Mouse (Mus musculus) MEL (cell line): Measurements from ENCODE around the gene Mrpl30. TPM values are rescaled to one million over a fixed set of nuclear protein-coding genes. Genes with fewer than 3 reads are reported as not detected.
A peak's percentile ranks its signal among the peaks of the same experiment; 100 is the strongest.

Experiments used
- DNase-seq: peaks from one replicate; pipeline ENCODE4 v3.0.0; 2011; ENCODE audit warnings: low read depth, low spot score
- H3K27ac ChIP-seq: 2 replicates; pipeline ENCODE4 v1.5.1; 2012; ENCODE audit warnings: low read depth, mild to moderate bottlenecking, control low read depth, low read length, moderate library complexity; ENCODE audit not compliant: control insufficient read depth
- H3K27me3 ChIP-seq, 2 experiments: fragments of 150-350 bp in 1 of 2; sonication (generic) in 1 of 2; 2 replicates each; pipeline ENCODE4 v1.6.1; 2012; ENCODE audit warnings: low read length in 2 of 2, mild to moderate bottlenecking in 2 of 2, improper control_type of control experiment in 1 of 2, moderate library complexity in 1 of 2; ENCODE audit not compliant: insufficient read depth in 2 of 2, control insufficient read depth in 1 of 2
- H3K36me3 ChIP-seq, 2 experiments: 2 replicates each; pipeline ENCODE4 v1.6.1; 2012 to 2014; ENCODE audit warnings: low read length in 2 of 2, improper control_type of control experiment in 1 of 2, inconsistent platforms in 1 of 2, mild to moderate bottlenecking in 1 of 2; ENCODE audit not compliant: insufficient read depth in 2 of 2, control insufficient read depth in 1 of 2
- H3K4me1 ChIP-seq, 2 experiments: fragments of 150-350 bp in 1 of 2; sonication (generic) in 1 of 2; 2 replicates each; pipeline ENCODE4 v1.6.1; 2012; ENCODE audit warnings: low read length in 2 of 2, improper control_type of control experiment in 1 of 2, mild to moderate bottlenecking in 1 of 2; ENCODE audit not compliant: insufficient read depth in 2 of 2, control insufficient read depth in 1 of 2
- H3K4me3 ChIP-seq, 2 experiments: fragments of 150-350 bp in 1 of 2; sonication (generic) in 1 of 2; 2 replicates each; pipeline ENCODE4 v1.5.1; 2012; ENCODE audit warnings: low read depth in 2 of 2, low read length in 2 of 2, mild to moderate bottlenecking in 2 of 2, moderate library complexity in 2 of 2, control low read depth in 1 of 2, improper control_type of control experiment in 1 of 2; ENCODE audit not compliant: control insufficient read depth in 1 of 2, insufficient read depth in 1 of 2
- H3K79me2 ChIP-seq: 2 replicates; pipeline ENCODE4 v1.6.1; 2012; ENCODE audit warnings: mild to moderate bottlenecking, low read length, moderate library complexity; ENCODE audit not compliant: control insufficient read depth, poor library complexity, insufficient read depth
- H3K9ac ChIP-seq: 2 replicates; pipeline ENCODE4 v1.6.1; 2012; ENCODE audit warnings: low read depth, mild to moderate bottlenecking, control low read depth, low read length, moderate library complexity; ENCODE audit not compliant: control insufficient read depth, poor library complexity, severe bottlenecking
- H3K9me3 ChIP-seq: fragments of 150-350 bp; sonication (generic); replicated peaks from 2 replicates; pipeline ENCODE4 v1.6.1; 2012; ENCODE audit warnings: mild to moderate bottlenecking, low read length, improper control_type of control experiment, moderate library complexity; ENCODE audit not compliant: insufficient read depth
- CTCF ChIP-seq, 3 experiments: IDR thresholded peaks in 2 of 3; conservative IDR thresholded peaks in 1 of 3; 2 replicates each; pipeline ENCODE4 v1.5.1; 2011 to 2012; ENCODE audit warnings: low read length in 3 of 3, low read depth in 2 of 3, mild to moderate bottlenecking in 2 of 3, improper control_type of control experiment in 1 of 3, inconsistent platforms in 1 of 3, mixed read lengths in 1 of 3, moderate library complexity in 1 of 3; ENCODE audit not compliant: control insufficient read depth in 1 of 3, insufficient read depth in 1 of 3, poor library complexity in 1 of 3, severe bottlenecking in 1 of 3
- E2F4 ChIP-seq: IDR thresholded peaks from 2 replicates; pipeline ENCODE4 v1.6.1; 2011; ENCODE audit warnings: low read depth, low read length, improper control_type of control experiment, borderline replicate concordance
- EP300 ChIP-seq, 2 experiments: IDR thresholded peaks; 2 replicates each; pipeline ENCODE4 v1.6.1; 2011; ENCODE audit warnings: improper control_type of control experiment in 2 of 2, low read length in 2 of 2, low read depth in 1 of 2, mild to moderate bottlenecking in 1 of 2
- ETS1 ChIP-seq: IDR thresholded peaks from 2 replicates; pipeline ENCODE4 v1.6.1; 2012; ENCODE audit warnings: low read depth, mild to moderate bottlenecking, inconsistent platforms, low read length, improper control_type of control experiment, moderate library complexity
- GABPA ChIP-seq: IDR thresholded peaks from 2 replicates; pipeline ENCODE4 v1.6.1; 2012; ENCODE audit warnings: low read depth, mild to moderate bottlenecking, inconsistent platforms, low read length, improper control_type of control experiment, moderate library complexity
- GATA1 ChIP-seq: IDR thresholded peaks from 2 replicates; pipeline ENCODE4 v1.6.1; 2011; ENCODE audit warnings: low read depth, low read length, improper control_type of control experiment
- HCFC1 ChIP-seq: IDR thresholded peaks from 2 replicates; pipeline ENCODE4 v1.6.1; 2012; ENCODE audit warnings: low read depth, mild to moderate bottlenecking, inconsistent platforms, low read length, improper control_type of control experiment, moderate library complexity
- JUND ChIP-seq: IDR thresholded peaks from 2 replicates; pipeline ENCODE4 v1.6.1; 2011; ENCODE audit warnings: low read depth, mild to moderate bottlenecking, improper control_type of control experiment, low read length
- MAZ ChIP-seq: IDR thresholded peaks from 2 replicates; pipeline ENCODE4 v1.6.1; 2012; ENCODE audit warnings: low read depth, mild to moderate bottlenecking, inconsistent platforms, low read length, improper control_type of control experiment
- MEF2A ChIP-seq: IDR thresholded peaks from 2 replicates; pipeline ENCODE4 v1.6.1; 2014; ENCODE audit warnings: low read depth, mild to moderate bottlenecking, inconsistent platforms, low read length, improper control_type of control experiment; ENCODE audit not compliant: poor library complexity, insufficient replicate concordance, severe bottlenecking; ENCODE audit errors: extremely low read depth
- MXI1 ChIP-seq: IDR thresholded peaks from 2 replicates; pipeline ENCODE4 v1.6.1; 2011; ENCODE audit warnings: mild to moderate bottlenecking, low read depth, low read length, improper control_type of control experiment
- MYB ChIP-seq: IDR thresholded peaks from 2 replicates; pipeline ENCODE4 v1.6.1; 2011; ENCODE audit warnings: mild to moderate bottlenecking, low read depth, low read length, improper control_type of control experiment
- MYC ChIP-seq: IDR thresholded peaks from 2 replicates; pipeline ENCODE4 v1.6.1; 2011; ENCODE audit warnings: low read depth, mild to moderate bottlenecking, low read length, improper control_type of control experiment, moderate library complexity
- POLR2AphosphoS5 ChIP-seq: IDR thresholded peaks from 2 replicates; pipeline ENCODE4 v1.6.1; 2012; ENCODE audit warnings: low read depth, borderline replicate concordance, mild to moderate bottlenecking, inconsistent platforms, low read length, moderate library complexity, mixed read lengths
- SIN3A ChIP-seq: IDR thresholded peaks from 2 replicates; pipeline ENCODE4 v1.6.1; 2012; ENCODE audit warnings: low read length, improper control_type of control experiment, inconsistent platforms
- TAL1 ChIP-seq: IDR thresholded peaks from 2 replicates; pipeline ENCODE4 v1.6.1; 2012; ENCODE audit warnings: mild to moderate bottlenecking, inconsistent platforms, low read length, moderate library complexity, mixed read lengths
- TBP ChIP-seq: IDR thresholded peaks from 2 replicates; pipeline ENCODE4 v1.8.0; 2011; ENCODE audit warnings: low read depth, low read length, improper control_type of control experiment
- TCF12 ChIP-seq: IDR thresholded peaks from 2 replicates; pipeline ENCODE4 v1.6.1; 2014; ENCODE audit warnings: low read depth, mild to moderate bottlenecking, inconsistent platforms, low read length, improper control_type of control experiment, moderate library complexity
- UBTF ChIP-seq: IDR thresholded peaks from 2 replicates; pipeline ENCODE4 v1.6.1; 2012; ENCODE audit warnings: low read depth, mild to moderate bottlenecking, inconsistent platforms, low read length, improper control_type of control experiment, moderate library complexity, borderline replicate concordance; ENCODE audit not compliant: insufficient read depth
- USF1 ChIP-seq: IDR thresholded peaks from 2 replicates; pipeline ENCODE4 v1.6.1; 2014; ENCODE audit warnings: low read depth, mild to moderate bottlenecking, inconsistent platforms, low read length, improper control_type of control experiment, moderate library complexity
- USF2 ChIP-seq, 2 experiments: IDR thresholded peaks; 2 replicates each; pipeline ENCODE4 v1.6.1; 2011 to 2012; ENCODE audit warnings: improper control_type of control experiment in 2 of 2, low read length in 2 of 2, borderline replicate concordance in 1 of 2, inconsistent platforms in 1 of 2, low read depth in 1 of 2, mild to moderate bottlenecking in 1 of 2; ENCODE audit not compliant: insufficient read depth in 1 of 2
- ZNF384 ChIP-seq: IDR thresholded peaks from 2 replicates; pipeline ENCODE4 v1.6.1; 2012; ENCODE audit warnings: low read depth, mild to moderate bottlenecking, inconsistent platforms, low read length, improper control_type of control experiment
- polyA plus RNA-seq, 2 experiments: library from polyadenylated mRNA; stranded (reverse) in 1 of 2; unstranded in 1 of 2; fragments of >175 nt in 1 of 2; fragments of >200 nt in 1 of 2; gene quantifications; 2 replicates each; pipeline versions ENCODE4 v1.2.1 to v1.2.4; 2012; ENCODE audit warnings: low replicate concordance in 2 of 2, low read depth in 1 of 2; ENCODE audit not compliant: insufficient read length in 2 of 2, insufficient read depth in 1 of 2, missing spikeins in 1 of 2
- total RNA-seq: library from RNA; depleted of rRNA; stranded (reverse); fragments of 300-350 nt; gene quantifications from 2 replicates; pipeline ENCODE4 v1.2.3, GENCODE M21; 2012

Mrpl30 gene
- total and polyA plus RNA-seq, 3 experiments: 189 to 260 (median 255) TPM

GRCm38 (mm10) chr1:37869362-37869761 is 20.9 kb upstream of the Mrpl30 start:
- Histone ChIP-seq H3K36me3 (peaks cover 0 to 16% of the 10 kb centered on the region in 2 experiments; a peak in 2 of 4 replicates), H3K4me3 (peak overlapping the region in 1 of 2 experiments; percentile 53; a peak in 2 of 4 replicates), H3K79me2 (peaks cover 2% of the 10 kb centered on the region; the same call in 1 of the 2 replicates), H3K9me3 (no peaks in the 10 kb centered on the region), H3K4me1 (peaks cover 5 to 15% of the 10 kb centered on the region in 2 experiments; a peak in 3 of 4 replicates)
- TF ChIP-seq TAL1 (peak; percentile 37; the same call in 1 of the 2 replicates), TBP (no peak), E2F4 (no peak), GABPA (no peak), ETS1 (0 out of 2 replicates have a peak, but pooled peaks have one; percentile 11), EP300 (IDR thresholded peaks at IDR 0.05; ENCODE audit: low read depth in 1 of 2, low read length in 2 of 2) (peak; percentile 49 to 53; a peak in 3 of 4 replicates), CTCF (IDR thresholded peaks at IDR 0.05 in 2 of 3, conservative IDR thresholded peaks at IDR 0.05 in 1 of 3; ENCODE audit: control insufficient read depth in 1 of 3, insufficient read depth in 1 of 3, low read depth in 2 of 3, low read length in 3 of 3, poor library complexity in 1 of 3, severe bottlenecking in 1 of 3) (no peak), SIN3A (no peak), UBTF (no peak), MEF2A (no peak), MYB (no peak), MYC (no peak), MXI1 (no peak), JUND (no peak), TCF12 (peak; percentile 52; the same call in 1 of the 2 replicates), GATA1 (peak; percentile 40; the same call in 1 of the 2 replicates), ZNF384 (no peak), HCFC1 (no peak), USF1 (no peak)
- TF ChIP-seq, all 39 proteins: peak for 5
- peak overlapping the region; percentile 73 for H3K27ac ChIP-seq
- DNase-seq: peak; percentile 46
- no peak overlapping the region; the same call in 1 of the 2 replicates for H3K9ac ChIP-seq
- H3K27me3 ChIP-seq: no peaks in the 10 kb centered on the region

- Histone ChIP-seq H3K36me3 (peaks cover 0 to 13% of the 10 kb centered on the region in 2 experiments; a peak in 2 of 4 replicates), H3K4me1 (peaks cover 2 to 13% of the 10 kb centered on the region in 2 experiments; a peak in 3 of 4 replicates), H3K27ac (peak within 1 kb of the TSS; percentile 89), H3K9ac (peak within 1 kb of the TSS; percentile 78), H3K4me3 (peak within 1 kb of the TSS; percentile 81 to 82), H3K79me2 (no peaks in the 10 kb centered on the region; the same call in 1 of the 2 replicates), H3K27me3 (no peaks in the 10 kb centered on the region), H3K9me3 (no peaks in the 10 kb centered on the region)
- DNase-seq: no peak
- TF ChIP-seq TAL1 (no peak), MYB (no peak), HCFC1 (no peak), USF2 (IDR thresholded peaks at IDR 0.05; ENCODE audit: borderline replicate concordance in 1 of 2, insufficient read depth in 1 of 2, low read depth in 1 of 2, low read length in 2 of 2) (no peak), MAZ (no peak), POLR2AphosphoS5 (no peak)
These were observed 18.6 kb upstream of the Mrpl30 start, which contains the start of gene Lipt1 for GRCm38 (mm10) chr1:37871704-37872103. Gene Lipt1, plus strand, starts transcription at chr1:37871738.
